Mouse (Mus musculus): ENCODE results near the gene St5.

St5 gene

DNA sequence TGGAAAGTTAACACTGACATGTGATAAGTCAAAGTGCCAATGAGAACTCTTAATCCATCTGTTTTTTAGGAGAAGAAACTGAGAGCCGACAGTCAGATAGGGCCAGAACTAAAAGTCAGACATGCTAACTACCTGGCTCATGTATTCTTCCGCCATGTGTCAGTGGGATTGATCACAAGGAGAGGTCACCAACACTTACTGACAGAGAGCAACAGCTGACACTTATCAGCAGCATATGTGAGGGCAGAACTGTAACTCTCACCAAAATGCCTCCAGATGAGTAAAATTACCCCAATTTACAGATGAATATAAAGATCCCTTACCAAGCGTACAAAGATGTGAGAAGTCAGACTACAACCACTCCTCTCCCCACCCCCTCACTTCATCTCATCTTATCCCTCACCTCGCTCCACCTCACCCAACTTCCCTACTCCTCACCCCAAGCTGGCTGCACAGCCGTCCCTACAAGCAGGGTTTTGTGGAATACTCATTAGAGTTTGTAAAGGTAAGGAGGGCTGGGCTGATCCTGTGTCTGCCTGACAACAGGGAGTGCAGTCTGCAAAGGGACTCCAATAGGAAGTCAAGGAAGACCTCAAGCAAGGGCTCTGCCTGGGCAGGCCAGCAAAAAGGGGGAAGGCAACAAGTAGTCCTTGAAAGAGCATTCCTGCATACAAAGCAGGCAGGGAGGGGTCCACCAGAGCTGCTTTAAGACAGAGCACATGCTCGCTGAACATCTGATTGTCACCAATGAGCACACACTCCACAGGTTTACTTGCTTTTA lies 93.7 kb downstream of the St5 start:
- in situ Hi-C loops (cut with MboI, MseI): no loop called here

- in situ Hi-C loops (cut with MboI, MseI): no loop called here
These were observed 94.6 kb downstream of the St5 start for GRCm38 (mm10) chr7:109608831-109609230.

DNA sequence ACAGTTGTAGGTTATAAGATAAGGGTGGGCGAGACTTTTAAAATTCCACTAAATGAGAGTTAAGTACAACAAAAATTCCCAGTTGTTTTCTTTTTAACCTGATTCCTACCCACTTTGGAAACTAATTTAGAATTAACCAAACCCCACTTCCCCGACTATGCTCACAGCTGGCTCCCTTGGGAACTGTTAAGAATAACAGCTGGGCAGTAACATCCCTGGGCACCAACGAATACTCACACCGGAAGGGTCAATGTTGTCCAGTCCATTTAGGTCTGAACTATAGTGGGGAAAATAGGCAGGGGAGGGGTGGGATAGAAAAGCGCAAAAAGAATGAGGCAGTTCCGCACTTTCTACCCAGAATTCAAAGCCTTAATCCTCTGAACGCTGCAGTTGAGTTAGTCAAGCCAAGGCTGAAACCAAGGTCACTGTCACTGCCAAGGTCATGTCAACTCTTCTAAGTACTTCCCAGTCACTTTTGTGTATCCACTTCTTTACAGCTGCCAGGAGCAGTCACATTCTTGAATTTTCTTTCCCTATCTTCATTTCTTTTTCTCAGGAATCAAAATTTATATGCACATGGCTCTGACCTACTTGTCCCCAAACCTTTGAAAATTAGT lies 96.3 kb downstream of the St5 start:
- in situ Hi-C loops (cut with MboI, MseI): no loop called here

GRCm38 (mm10) chr7:109602562-109602961 lies 100.8 kb downstream of the St5 start:
- in situ Hi-C loops (cut with MboI, MseI): no loop called here

GRCm38 (mm10) chr7:109602022-109602421 lies 101.4 kb downstream of the St5 start:
- in situ Hi-C loops (cut with MboI, MseI): no loop called here

- in situ Hi-C loops (cut with MboI, MseI): no loop called here
These were observed 102.7 kb downstream of the St5 start for GRCm38 (mm10) chr7:109600702-109601101.

DNA sequence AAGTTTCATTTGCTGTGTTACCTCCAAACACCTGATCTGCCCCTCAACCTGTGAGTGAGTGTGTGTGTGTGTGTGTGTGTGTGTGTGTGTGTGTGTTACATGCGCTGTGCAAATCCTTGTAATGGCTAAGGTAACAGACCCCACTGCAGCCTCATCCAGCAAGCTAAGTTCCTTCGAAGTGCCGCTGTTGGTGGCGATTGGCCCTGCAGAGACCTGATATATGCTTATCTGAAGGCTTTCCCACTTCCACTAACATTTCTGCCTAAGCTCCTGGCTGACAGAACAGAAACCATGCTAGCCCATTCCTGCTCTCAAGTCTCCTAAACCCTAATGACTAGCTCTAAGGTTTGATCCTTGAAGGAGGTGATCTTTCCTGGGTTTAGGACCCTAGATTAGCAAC lies 103.4 kb downstream of the St5 start:
- in situ Hi-C loops (cut with MboI, MseI): no loop called here

GRCm38 (mm10) chr7:109594845-109595531 lies 108.4 kb downstream of the St5 start:
- in situ Hi-C loops (cut with MboI, MseI): no loop called here

GRCm38 (mm10) chr7:109593992-109594391 lies 109.4 kb downstream of the St5 start:
- in situ Hi-C loops (cut with MboI, MseI): no loop called here

DNA sequence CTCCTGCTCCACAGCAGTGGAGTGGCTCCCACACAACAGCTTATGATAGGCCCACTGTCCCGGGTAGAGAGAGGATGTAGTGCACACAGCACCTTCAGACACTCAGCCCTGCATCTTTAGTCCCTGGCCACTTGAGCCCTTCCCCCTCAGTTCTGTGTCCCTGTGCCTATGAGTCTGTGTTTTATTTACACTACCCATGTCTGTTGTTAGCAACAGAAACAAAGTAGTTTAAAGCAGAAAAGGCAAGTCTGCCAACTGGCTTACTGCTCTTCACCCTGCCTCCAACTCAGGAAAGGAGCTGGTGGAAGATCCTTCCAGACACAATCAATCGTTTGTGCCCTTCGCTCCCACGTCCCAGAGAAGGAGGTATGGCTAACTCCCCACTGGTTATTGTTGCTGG lies 111.2 kb downstream of the St5 start:
- in situ Hi-C loops (cut with MboI, MseI): no loop called here

- in situ Hi-C loops (cut with MboI, MseI): no loop called here
These were observed 112.8 kb downstream of the St5 start for GRCm38 (mm10) chr7:109590576-109590975.

DNA sequence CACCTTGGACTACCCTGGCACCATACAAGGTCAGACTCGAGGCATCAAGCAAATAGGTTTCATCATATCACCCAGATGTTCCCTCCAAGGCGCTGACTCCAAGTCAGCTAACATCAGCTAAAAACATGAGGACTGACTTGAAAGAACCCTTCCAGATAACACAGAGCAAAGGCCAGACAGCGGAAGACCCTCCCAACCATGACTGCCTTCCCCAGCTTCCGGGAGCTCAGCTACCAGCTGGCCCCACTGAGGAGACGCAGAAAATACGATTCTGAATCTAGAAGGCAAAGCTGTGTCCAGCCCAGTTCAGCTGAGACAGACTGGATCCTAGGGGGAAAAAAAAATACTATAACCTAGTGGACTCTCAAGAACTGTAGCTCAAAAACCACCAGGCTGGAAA lies 114.4 kb downstream of the St5 start:
- in situ Hi-C loops (cut with MboI, MseI): no loop called here

DNA sequence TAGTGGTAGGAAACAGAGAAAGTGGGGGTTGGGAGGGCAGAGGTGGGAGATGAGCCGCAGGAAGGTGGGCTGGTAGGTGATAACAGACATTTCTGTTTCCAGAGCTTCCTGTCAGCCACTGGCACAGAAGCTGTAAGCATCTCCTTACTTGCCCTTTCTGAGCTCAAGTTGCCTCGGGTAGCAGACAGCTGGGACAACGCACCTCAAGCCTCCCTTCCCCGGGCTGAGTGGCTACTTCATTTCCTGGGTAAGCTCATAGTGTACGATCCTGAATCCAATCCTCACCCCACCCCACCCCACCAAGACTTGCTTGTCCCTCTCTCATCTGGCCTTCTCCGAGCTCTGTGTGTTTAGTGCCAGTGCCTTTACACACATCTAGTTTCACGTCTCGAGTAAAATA lies 115.3 kb downstream of the St5 start:
- in situ Hi-C loops (cut with MboI, MseI): no loop called here

DNA sequence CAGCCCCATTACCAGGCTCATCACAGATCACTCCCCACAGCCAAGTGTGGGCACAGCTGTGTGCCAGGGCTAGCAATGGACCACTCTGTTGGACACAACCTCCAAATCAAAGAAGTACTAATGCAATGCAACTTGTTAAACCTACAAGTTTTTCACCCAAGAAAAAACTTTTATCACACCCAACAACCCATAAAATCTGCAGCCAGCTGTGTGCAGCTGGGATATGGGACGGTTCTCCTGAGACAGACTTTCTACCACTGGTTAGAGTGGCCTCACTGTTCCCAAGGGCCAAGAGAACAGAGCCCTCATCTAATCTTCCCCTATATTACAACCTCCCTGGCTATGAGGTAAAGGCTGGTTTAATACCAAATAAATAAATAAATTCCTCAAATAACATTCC lies 118.9 kb downstream of the St5 start:
- in situ Hi-C loops (cut with MboI, MseI): no loop called here

DNA sequence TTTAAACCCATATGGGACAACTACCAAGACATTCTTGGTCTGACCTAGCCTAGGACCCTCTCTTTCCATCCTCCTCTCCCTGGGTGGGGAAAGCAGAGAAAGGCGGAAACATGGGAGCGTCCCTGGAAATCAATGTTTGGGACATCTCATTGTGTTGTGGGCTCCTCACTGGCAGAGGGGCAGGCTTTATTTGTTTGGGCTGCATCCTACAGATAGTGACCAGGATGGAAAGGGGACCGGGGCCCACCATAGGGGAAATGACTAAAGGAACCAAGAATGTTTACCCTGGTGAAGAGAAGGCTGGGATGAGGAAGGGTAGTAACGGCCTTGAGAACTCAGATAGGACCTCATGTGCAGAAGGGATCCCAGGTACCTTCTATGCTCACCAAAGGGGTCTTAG lies 122.9 kb downstream of the St5 start:
- in situ Hi-C loops (cut with MboI, MseI): no loop called here

DNA sequence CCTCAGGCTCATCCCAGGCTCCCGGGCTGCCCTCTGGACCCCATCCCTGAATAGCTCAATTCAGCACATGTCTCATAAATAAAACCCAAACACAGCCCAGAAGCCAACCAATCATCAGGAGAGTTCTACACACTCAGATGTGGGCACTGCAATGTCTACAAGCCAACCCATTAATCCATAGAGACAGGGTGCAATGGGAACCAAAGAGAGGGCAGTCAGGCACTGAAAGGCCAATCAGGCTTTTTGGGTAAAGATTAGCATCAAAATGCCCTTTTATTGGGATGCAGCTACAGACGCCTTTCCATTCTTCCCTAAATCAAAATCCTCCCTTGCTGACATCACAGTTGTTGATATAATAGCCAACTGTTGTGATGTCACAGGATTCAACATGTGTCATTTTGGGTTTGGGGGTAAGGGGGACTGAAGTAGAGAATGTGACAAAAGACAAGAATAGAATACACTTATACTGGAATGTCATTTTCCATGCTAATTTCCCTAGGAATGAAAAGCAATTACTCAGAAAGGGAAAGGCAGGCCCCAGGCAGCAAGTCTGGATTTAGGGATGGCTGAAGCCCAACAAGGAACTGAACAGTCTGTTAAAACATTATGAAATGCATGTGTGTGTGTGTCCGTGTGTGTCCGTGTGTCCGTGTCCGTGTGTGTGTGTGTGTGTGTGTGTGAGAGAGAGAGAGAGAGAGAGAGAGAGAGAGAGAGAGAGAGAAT lies 123.7 kb downstream of the St5 start:
- in situ Hi-C loops (cut with MboI, MseI): no loop called here

DNA sequence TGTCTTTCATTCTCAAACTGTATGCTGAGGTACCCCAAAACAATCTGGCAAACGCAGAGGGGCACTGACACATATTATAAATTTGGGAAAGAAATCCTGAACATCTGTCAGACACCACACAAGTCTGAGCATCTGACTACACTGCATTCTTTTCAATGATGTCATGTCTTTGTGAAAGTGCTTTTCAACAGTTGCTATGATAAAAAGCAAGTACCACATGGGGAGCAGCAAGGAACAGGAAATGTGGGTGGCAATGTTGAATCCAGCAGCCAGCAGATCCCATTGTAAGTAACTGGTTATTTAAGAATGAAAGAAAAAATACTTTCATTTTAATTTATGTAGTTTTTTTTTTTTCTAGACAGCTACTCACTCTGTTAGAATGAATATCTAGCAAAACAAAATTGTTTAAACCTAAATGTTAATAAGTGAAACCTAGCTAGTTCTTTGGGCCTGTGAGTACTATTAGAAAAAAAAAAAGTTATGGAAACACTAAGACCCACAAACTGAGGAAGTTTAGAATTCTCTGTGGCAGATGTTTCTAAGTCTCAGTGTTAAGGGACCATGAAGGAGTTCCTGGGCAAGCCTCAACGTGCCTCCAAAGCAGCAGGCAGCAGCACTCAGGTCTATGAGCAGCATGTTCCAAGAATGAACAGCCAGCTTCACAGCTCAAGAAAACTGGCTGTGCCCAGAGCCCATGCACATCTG lies 124.4 kb downstream of the St5 start:
- in situ Hi-C loops (cut with MboI, MseI): no loop called here

- in situ Hi-C loops (cut with MboI, MseI): no loop called here
These were observed 126.8 kb downstream of the St5 start for GRCm38 (mm10) chr7:109576321-109577314.

DNA sequence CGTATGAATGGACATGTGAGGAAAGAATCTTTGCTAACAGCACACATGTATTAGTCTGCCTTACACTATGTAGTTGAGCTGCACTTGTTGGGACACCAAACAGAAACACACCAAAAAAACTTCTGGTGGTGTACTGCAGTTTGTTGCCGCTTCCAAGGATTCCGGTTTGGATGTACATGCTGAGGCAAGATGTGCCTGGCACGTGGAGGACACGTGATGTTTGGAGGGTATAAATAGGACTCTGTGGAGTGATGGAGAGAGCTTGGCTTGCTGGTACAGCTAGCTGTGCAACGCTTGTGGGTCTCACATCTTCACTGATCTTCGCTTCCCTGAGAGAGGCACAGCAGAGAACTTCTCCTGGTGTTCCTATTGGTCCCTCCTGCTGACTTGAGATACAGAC lies 129.2 kb downstream of the St5 start:
- in situ Hi-C loops (cut with MboI, MseI): no loop called here

DNA sequence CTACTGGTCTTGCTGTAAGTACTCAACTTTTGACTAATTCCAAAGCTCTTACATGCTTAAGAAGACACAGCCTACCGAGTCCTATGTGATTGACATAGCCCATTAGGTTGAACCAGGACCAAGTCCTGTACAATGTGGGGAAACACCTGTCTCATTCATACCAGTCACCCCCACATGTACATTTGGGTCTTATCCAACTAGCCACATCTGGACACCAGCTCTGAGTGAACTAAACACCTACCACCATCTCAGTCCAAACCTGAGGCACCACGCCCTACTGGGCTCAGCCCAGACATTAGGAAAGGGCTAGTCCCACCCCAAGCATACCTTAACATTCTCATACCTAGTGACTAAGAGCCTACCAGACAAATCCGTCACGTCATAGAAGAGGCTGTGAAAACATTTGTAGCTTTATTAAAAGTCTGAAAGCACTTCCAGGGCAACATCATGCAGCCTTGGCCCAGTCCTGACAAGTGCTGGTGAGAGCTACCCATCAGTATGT lies 135.0 kb downstream of the St5 start:
- in situ Hi-C loops (cut with MboI, MseI): no loop called here
